Mouse (Mus musculus): Measurements from ENCODE around the gene Lonrf3. TPM values are rescaled to one million over a fixed set of nuclear protein-coding genes. Genes with fewer than 3 reads are reported as not detected.
A peak's percentile ranks its signal among the peaks of the same experiment; 100 is the strongest.

Gene Lonrf3
- polyA plus RNA-seq (2011; ENCODE audit: insufficient read depth, insufficient read length, low replicate concordance, missing spikeins): 0.72 and 2.0 TPM in 2 replicates

DNA sequence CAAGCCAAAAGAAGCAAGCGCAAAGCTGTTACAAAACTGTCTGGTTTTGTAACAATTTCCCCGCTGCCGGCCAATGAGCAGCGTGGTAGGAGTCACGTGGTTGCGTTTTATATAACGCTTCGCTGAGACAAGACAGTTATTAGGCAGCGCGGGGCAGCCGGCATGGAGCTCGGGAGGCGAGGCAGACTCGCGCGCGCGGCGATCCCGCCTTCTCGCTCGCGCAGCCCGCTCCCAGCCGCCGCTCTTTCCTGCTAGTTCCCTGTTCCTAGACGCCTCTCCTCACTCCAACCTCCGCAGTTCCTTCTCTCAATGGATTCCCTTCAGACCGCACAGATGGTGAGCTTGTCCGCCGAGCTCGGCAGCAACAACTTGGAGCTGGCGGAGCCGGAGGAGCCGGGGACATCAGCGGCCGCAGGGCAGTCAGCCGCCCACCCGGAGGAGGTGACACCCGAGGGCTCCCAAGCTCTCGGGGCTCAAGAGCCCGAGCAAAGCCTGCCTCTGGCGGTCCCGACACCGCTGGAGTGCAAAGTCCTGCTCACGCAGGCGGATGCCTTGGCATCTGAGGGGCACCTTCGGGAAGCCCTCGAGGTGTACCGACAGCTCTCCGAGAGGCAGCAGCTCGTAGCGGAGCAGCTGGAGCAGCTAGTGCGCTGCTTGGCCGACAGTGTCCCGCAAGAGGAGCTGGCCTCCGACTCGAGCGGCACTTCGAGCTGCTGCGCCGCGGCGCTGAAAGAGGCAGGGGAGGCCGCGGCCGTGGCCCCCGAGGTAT is at the start of gene Lonrf3:
TSS of gene Lonrf3 (plus strand) at position 83 of the 769 bp plus-strand sequence.
- peak within 1 kb of the TSS; percentile 34; the same call in 1 of the 2 replicates for H3K27ac ChIP-seq (ENCODE audit: control insufficient read depth, insufficient read depth, low read depth, low read length, poor library complexity)
- H3K4me3 ChIP-seq (replicated peaks; ENCODE audit: control insufficient read depth, low read depth, low read length): peak within 1 kb of the TSS; percentile 64
- TF ChIP-seq CTCF (IDR thresholded peaks at IDR 0.05; ENCODE audit: control insufficient read depth, insufficient read depth, low read length): no peak
- peak; percentile 72; the same call in 1 of the 2 replicates for TF ChIP-seq POLR2A (IDR thresholded peaks at IDR 0.05; ENCODE audit: borderline replicate concordance, control insufficient read depth, low read depth, low read length)
- no peaks in the 10 kb centered on the region for H3K4me1 ChIP-seq (ENCODE audit: control insufficient read depth, insufficient read depth, low read length)
- WGBS: 18% methylated on average over 60 of the region's 68 CpGs

GRCm38 (mm10) chrX:36278750-36279149 is 49.4 kb upstream of the Lonrf3 start:
- TF ChIP-seq CTCF (IDR thresholded peaks at IDR 0.05; ENCODE audit: control insufficient read depth, insufficient read depth, low read length): no peak
- TF ChIP-seq POLR2A (IDR thresholded peaks at IDR 0.05; ENCODE audit: borderline replicate concordance, control insufficient read depth, low read depth, low read length): no peak
- H3K4me1 ChIP-seq (ENCODE audit: control insufficient read depth, insufficient read depth, low read length): no peaks in the 10 kb centered on the region
- 11% methylated on average over 1 of the region's 1 CpGs for WGBS
- H3K27ac ChIP-seq (ENCODE audit: control insufficient read depth, insufficient read depth, low read depth, low read length, poor library complexity): no peak overlapping the region
- no peak overlapping the region for H3K4me3 ChIP-seq (replicated peaks; ENCODE audit: control insufficient read depth, low read depth, low read length)

GRCm38 (mm10) chrX:36311420-36311819 is 16.7 kb upstream of the Lonrf3 start:
- WGBS: 69% methylated on average over 3 of the region's 3 CpGs
- TF ChIP-seq POLR2A (IDR thresholded peaks at IDR 0.05; ENCODE audit: borderline replicate concordance, control insufficient read depth, low read depth, low read length) (no peak), CTCF (IDR thresholded peaks at IDR 0.05; ENCODE audit: control insufficient read depth, insufficient read depth, low read length) (no peak)
- Histone ChIP-seq H3K4me3 (replicated peaks; ENCODE audit: control insufficient read depth, low read depth, low read length) (no peak overlapping the region), H3K4me1 (ENCODE audit: control insufficient read depth, insufficient read depth, low read length) (no peaks in the 10 kb centered on the region), H3K27ac (ENCODE audit: control insufficient read depth, insufficient read depth, low read depth, low read length, poor library complexity) (no peak overlapping the region)

DNA sequence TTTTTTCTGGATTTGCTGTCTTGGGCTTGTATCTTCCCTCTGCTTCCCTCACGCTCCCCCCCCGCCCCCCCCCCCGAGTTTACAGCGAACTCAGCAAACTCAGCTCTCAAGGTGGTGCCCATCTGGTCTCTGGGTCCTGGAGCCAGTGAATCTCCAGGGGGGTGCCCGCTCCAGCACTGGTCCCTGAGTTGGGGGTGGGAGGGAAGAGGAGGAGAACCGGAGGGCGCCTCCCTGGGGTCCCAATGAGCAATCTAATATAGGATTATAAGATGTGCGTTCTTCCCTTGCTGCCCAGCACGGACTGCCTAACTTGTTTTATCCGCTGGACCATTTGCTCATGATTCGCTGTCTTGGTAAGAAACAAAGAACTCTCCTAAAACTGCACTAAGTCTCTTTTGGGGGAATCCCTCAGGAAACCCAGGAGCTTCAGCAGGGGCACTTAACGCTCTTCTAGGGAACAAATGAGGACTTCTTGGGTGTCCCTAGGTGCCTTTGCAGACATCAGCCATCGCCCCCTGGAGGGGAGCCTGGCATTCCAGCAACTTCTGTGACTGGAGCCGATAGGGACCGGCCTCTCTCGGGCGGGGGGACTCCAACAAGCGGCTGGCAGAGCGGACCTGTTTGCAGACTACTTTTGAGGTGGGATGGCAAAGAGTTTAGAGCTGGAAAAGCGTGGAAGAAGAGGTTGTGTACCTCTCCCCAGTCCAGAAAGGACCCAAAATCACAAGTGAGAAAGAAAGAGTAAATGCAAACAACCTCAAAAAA is 480 bp upstream of the Lonrf3 start:
- H3K4me1 ChIP-seq (ENCODE audit: control insufficient read depth, insufficient read depth, low read length): no peaks in the 10 kb centered on the region
- no peak overlapping the region for H3K27ac ChIP-seq (ENCODE audit: control insufficient read depth, insufficient read depth, low read depth, low read length, poor library complexity)
- TF ChIP-seq CTCF (IDR thresholded peaks at IDR 0.05; ENCODE audit: control insufficient read depth, insufficient read depth, low read length) (no peak), POLR2A (IDR thresholded peaks at IDR 0.05; ENCODE audit: borderline replicate concordance, control insufficient read depth, low read depth, low read length) (no peak)
- 8% methylated on average over 18 of the region's 20 CpGs for WGBS
- H3K4me3 ChIP-seq (replicated peaks; ENCODE audit: control insufficient read depth, low read depth, low read length): peak overlapping the region; percentile 39

GRCm38 (mm10) chrX:36329040-36329649 is 992 bp downstream of the Lonrf3 start:
- Histone ChIP-seq H3K4me1 (ENCODE audit: control insufficient read depth, insufficient read depth, low read length) (no peaks in the 10 kb centered on the region), H3K27ac (ENCODE audit: control insufficient read depth, insufficient read depth, low read depth, low read length, poor library complexity) (no peak overlapping the region; the same call in 1 of the 2 replicates), H3K4me3 (replicated peaks; ENCODE audit: control insufficient read depth, low read depth, low read length) (peak overlapping the region; percentile 64)
- WGBS: 23% methylated on average over 53 of the region's 66 CpGs
- TF ChIP-seq CTCF (IDR thresholded peaks at IDR 0.05; ENCODE audit: control insufficient read depth, insufficient read depth, low read length): no peak
- TF ChIP-seq POLR2A (IDR thresholded peaks at IDR 0.05; ENCODE audit: borderline replicate concordance, control insufficient read depth, low read depth, low read length): no peak

DNA sequence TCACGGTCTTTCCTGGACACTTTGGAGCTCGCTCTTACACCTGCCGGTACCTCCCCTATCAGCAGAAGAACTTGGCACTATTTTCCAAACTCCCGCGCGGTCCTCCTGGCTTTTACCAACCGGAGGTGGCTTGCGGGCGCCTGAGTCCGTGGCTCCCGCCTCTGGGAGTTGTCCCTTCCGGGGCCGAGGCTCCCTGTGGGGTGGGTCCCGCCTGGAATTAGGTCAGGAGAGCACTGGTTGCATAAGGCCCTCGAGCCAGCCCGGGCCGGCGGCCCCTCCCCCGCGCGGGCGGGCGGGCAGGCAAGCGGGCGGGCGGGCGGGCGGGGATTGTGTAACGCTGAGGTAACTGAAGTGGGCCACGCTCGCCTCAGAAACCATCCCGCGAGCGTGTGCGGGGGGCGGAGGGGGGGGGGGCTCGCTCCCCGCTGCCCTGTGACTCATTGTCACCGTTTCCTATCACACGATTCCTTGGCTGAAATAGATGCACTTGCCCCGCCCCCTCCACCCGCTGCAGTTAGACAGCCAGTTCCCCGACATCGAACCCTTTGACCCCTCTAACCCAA is 1.8 kb downstream of the Lonrf3 start:
- no peaks in the 10 kb centered on the region for H3K4me1 ChIP-seq (ENCODE audit: control insufficient read depth, insufficient read depth, low read length)
- peak overlapping the region; percentile 52 for H3K4me3 ChIP-seq (replicated peaks; ENCODE audit: control insufficient read depth, low read depth, low read length)
- TF ChIP-seq CTCF (IDR thresholded peaks at IDR 0.05; ENCODE audit: control insufficient read depth, insufficient read depth, low read length): no peak
- TF ChIP-seq POLR2A (IDR thresholded peaks at IDR 0.05; ENCODE audit: borderline replicate concordance, control insufficient read depth, low read depth, low read length): no peak
- H3K27ac ChIP-seq (ENCODE audit: control insufficient read depth, insufficient read depth, low read depth, low read length, poor library complexity): no peak overlapping the region
- 18% methylated on average over 32 of the region's 44 CpGs for WGBS

DNA sequence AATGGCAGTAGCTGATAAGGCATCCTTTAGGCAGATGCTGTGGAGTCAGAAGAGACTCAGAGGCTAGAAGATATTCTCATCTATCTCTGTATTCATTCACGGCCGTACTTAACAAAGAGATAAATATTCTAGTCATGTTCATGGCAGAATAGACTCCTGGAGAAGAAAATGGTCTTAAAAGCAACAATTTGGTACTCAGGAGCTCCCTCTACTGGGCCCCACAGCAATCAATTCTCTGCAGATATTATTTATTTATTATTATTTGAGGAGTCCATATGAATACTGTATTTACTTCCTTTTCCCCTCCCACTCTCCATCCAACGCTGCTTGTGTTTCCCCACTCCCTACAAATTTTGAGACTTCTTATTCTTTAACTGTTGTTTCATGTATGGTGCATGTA is 24.3 kb downstream of the Lonrf3 start:
- WGBS: 61% methylated on average over 3 of the region's 3 CpGs
- no peak overlapping the region for H3K4me3 ChIP-seq (replicated peaks; ENCODE audit: control insufficient read depth, low read depth, low read length)
- no peak for TF ChIP-seq CTCF (IDR thresholded peaks at IDR 0.05; ENCODE audit: control insufficient read depth, insufficient read depth, low read length)
- no peak for TF ChIP-seq POLR2A (IDR thresholded peaks at IDR 0.05; ENCODE audit: borderline replicate concordance, control insufficient read depth, low read depth, low read length)
- H3K27ac ChIP-seq (ENCODE audit: control insufficient read depth, insufficient read depth, low read depth, low read length, poor library complexity): no peak overlapping the region
- H3K4me1 ChIP-seq (ENCODE audit: control insufficient read depth, insufficient read depth, low read length): no peaks in the 10 kb centered on the region
